ENCODE assay signal across 17 mouse cellular contexts in the genomic region with DNA sequence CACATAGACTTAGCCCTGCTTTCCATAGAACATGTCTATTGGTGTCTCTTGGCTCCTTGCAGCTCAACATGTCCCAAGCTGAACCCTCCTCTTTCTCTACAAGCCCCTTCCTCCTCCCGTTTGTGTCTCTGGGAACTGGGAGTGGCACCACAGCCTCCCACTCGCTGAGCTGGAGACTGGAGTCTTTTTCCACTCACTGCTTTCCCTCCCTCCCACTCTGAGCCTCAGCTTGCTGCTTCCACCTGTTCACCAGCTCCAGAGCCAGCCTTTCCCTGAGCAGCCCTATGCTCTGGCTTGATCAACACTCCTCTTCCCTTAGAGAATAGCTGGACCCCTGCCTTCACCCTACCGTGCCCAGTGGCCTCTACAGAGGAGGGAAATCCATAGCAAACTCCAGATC.
DNase-seq lines count a peak whose midpoint lies in the region; ATAC-seq and TF ChIP-seq lines count a peak whose summit lies in the region.
"Had no signal": no experiment of that assay in that cellular context is flagged by ENCODE, and none has a peak within 500 bp of the region (broad histone marks: within the 10 kb centered on the region; RNA-seq: fewer than 3 reads in every experiment).

No protein-coding gene starts in this region.

- WGBS in midbrain, postnatal 0 days: 66% methylated on average over 3 of the region's 3 CpGs
- 57% methylated on average over 3 of the region's 3 CpGs for WGBS in midbrain, embryonic 15.5 days

- no peaks in the 10 kb centered on the region for H3K27me3 ChIP-seq in midbrain, postnatal 0 days (ENCODE audit: insufficient read depth, low read length)
- H3K27me3 ChIP-seq in midbrain, embryonic 15.5 days (replicated peaks): no peaks in the 10 kb centered on the region
- H3K27me3 ChIP-seq: embryonic facial prominence, embryonic 15.5 days; forebrain, embryonic 13.5 days; hindbrain, embryonic 12.5 days; intestine, embryonic 15.5 days; neural tube, embryonic 12.5 days had no signal

- 0 out of 2 replicates have a peak overlapping the region, but pooled peaks have one; percentile 1 for H3K9ac ChIP-seq in midbrain, postnatal 0 days (replicated peaks; ENCODE audit: low read length, poor library complexity, severe bottlenecking)
- H3K9ac ChIP-seq in midbrain, embryonic 15.5 days: no peak overlapping the region
- H3K9ac ChIP-seq: embryonic facial prominence, embryonic 15.5 days; forebrain, embryonic 13.5 days; hindbrain, embryonic 12.5 days; intestine, embryonic 15.5 days; limb, embryonic 13.5 days; neural tube, embryonic 12.5 days had no signal

- no peak overlapping the region for H3K27ac ChIP-seq in midbrain, postnatal 0 days (ENCODE audit: low read depth, low read length)
- no peak overlapping the region for H3K27ac ChIP-seq in midbrain, embryonic 15.5 days
- peak overlapping the region; percentile 90 for H3K27ac ChIP-seq in left cerebral cortex, adult 2 months
- H3K27ac ChIP-seq: embryonic facial prominence, embryonic 15.5 days; forebrain, embryonic 13.5 days; hindbrain, embryonic 12.5 days; intestine, embryonic 15.5 days; limb, embryonic 13.5 days; macrophage; neural tube, embryonic 12.5 days had no signal

- no peak for DNase-seq in midbrain, postnatal 0 days (ENCODE audit: low spot score)
- peak; percentile 67 to 68 for DNase-seq in left cerebral cortex, adult 2 months (ENCODE audit: extremely low spot score in 1 of 2, low spot score in 2 of 2)
- DNase-seq in right cerebral cortex, postnatal 36 days (ENCODE audit: low spot score in 2 of 2): peak; percentile 77 to 90
- no peak for DNase-seq in thymus, postnatal 36 days
- no peak for DNase-seq in spleen, adult 12 weeks (ENCODE audit: low spot score)
- DNase-seq: kidney, postnatal 25 days had no signal

- peaks cover 17% of the 10 kb centered on the region for H3K36me3 ChIP-seq in midbrain, postnatal 0 days (ENCODE audit: insufficient read depth, low read length)
- no peaks in the 10 kb centered on the region for H3K36me3 ChIP-seq in midbrain, embryonic 15.5 days (replicated peaks)
- H3K36me3 ChIP-seq: embryonic facial prominence, embryonic 15.5 days; hindbrain, embryonic 12.5 days; intestine, embryonic 15.5 days; limb, embryonic 13.5 days; neural tube, embryonic 12.5 days had no signal

- no peak overlapping the region for H3K4me2 ChIP-seq in midbrain, postnatal 0 days (ENCODE audit: low read depth, low read length, poor library complexity, severe bottlenecking)
- H3K4me2 ChIP-seq in midbrain, embryonic 15.5 days: no peak overlapping the region
- H3K4me2 ChIP-seq: embryonic facial prominence, embryonic 15.5 days; forebrain, embryonic 13.5 days; hindbrain, embryonic 12.5 days; intestine, embryonic 15.5 days; limb, embryonic 13.5 days; neural tube, embryonic 12.5 days had no signal

- H3K4me3 ChIP-seq in midbrain, postnatal 0 days (ENCODE audit: low read depth, low read length): no peak overlapping the region
- no peak overlapping the region for H3K4me3 ChIP-seq in midbrain, embryonic 15.5 days
- H3K4me3 ChIP-seq in left cerebral cortex, adult 2 months: no peak overlapping the region
- H3K4me3 ChIP-seq: embryonic facial prominence, embryonic 15.5 days; forebrain, embryonic 13.5 days; hindbrain, embryonic 12.5 days; intestine, embryonic 15.5 days; limb, embryonic 13.5 days; neural tube, embryonic 12.5 days had no signal

- H3K4me1 ChIP-seq in midbrain, postnatal 0 days (ENCODE audit: insufficient read depth, low read length): no peaks in the 10 kb centered on the region
- no peaks in the 10 kb centered on the region for H3K4me1 ChIP-seq in midbrain, embryonic 15.5 days
- H3K4me1 ChIP-seq: embryonic facial prominence, embryonic 15.5 days; hindbrain, embryonic 12.5 days; intestine, embryonic 15.5 days; limb, embryonic 13.5 days; neural tube, embryonic 12.5 days had no signal

- TF ChIP-seq CTCF in midbrain, postnatal 0 days (IDR thresholded peaks at IDR 0.05): no peak
- TF ChIP-seq CTCF in left cerebral cortex, adult 2 months (IDR thresholded peaks at IDR 0.05): no peak

- ATAC-seq in midbrain, postnatal 0 days (ENCODE audit: low FRiP score): no peak
- ATAC-seq in midbrain, embryonic 15.5 days (replicated peaks): no peak
- ATAC-seq in frontal cortex, adult (ENCODE audit: low TSS enrichment): peak; percentile 81
- ATAC-seq in megakaryocyte progenitor cell, adult 5-6 weeks (replicated peaks; ENCODE audit: poor library complexity): no peak
- ATAC-seq: forebrain, embryonic 13.5 days; intestine, embryonic 15.5 days; midbrain, embryonic 16.5 days had no signal

- no peaks in the 10 kb centered on the region for H3K9me3 ChIP-seq in midbrain, postnatal 0 days (ENCODE audit: low read length)
- no peaks in the 10 kb centered on the region for H3K9me3 ChIP-seq in midbrain, embryonic 15.5 days
- H3K9me3 ChIP-seq: embryonic facial prominence, embryonic 15.5 days; forebrain, embryonic 13.5 days; hindbrain, embryonic 12.5 days; intestine, embryonic 15.5 days; limb, embryonic 13.5 days; neural tube, embryonic 12.5 days had no signal

- intact Hi-C loops in left cerebral cortex, adult 2 months (cut with DNase I): no loop called here

Comparison
In these comparisons a context has a peak if more than half of its experiments do, and no peak if none do; other contexts are left out.
1. DNase-seq: peak in left cerebral cortex, adult 2 months (2 of 2) and right cerebral cortex, postnatal 36 days (2 of 2); none in midbrain, postnatal 0 days (single experiment), thymus, postnatal 36 days (0 of 2) and spleen, adult 12 weeks (single experiment).